Mouse (Mus musculus) gastrocnemius, postnatal 14 days (tissue): ENCODE results near the gene 1810046K07Rik. TPM values are rescaled to one million over a fixed set of nuclear protein-coding genes. Genes with fewer than 3 reads are reported as not detected.

ENCODE experiments used
- DNase-seq: peaks from one replicate; pipeline ENCODE4 v3.0.0; 2021; ENCODE audit warnings: mixed read lengths
- intact Hi-C: fragments of 180-260 bp; cut with DNase I; formaldehyde crosslinking; loops from one replicate; pipeline ENCODE4 v1.15.1; 2025; ENCODE audit warnings: low total_unique reads
- long read RNA-seq, 2 experiments: library from polyadenylated mRNA; stranded (forward); transcript quantifications; one replicate each; pipeline ENCODE4 v2.0.0; 2021
- total RNA-seq, 2 experiments: library from RNA; stranded (reverse); gene quantifications; 2 replicates each; pipeline ENCODE4 v1.2.3; 2021

1810046K07Rik gene
- not detected for total RNA-seq
- long read RNA-seq, experiment 1, result 0 reads
- long read RNA-seq, experiment 2, result 0 reads

DNA sequence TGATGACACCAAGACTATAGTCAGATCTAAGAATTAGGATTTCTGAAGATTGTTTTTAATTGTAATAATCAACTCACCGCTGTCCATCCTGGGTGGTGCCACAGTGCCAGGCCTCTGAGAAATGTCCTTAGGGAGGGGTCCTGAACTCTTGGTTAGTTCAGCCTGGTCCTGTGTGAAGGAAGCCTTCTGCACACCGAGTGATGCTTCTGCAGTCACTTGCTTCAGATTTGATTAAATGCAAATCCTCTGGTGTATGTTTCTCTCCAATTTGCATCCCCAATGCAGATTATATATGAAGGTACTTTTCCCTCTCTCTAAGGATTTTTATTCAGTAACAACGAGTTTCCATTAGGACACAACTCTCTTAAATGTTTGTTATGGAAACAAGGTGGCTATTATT lies at the start of gene 1810046K07Rik:
Gene 1810046K07Rik, minus strand, starts transcription at position 187 of the 400 bp plus-strand sequence.
- intact Hi-C loops, result no loop called here
- DNase-seq, result no peak

DNA sequence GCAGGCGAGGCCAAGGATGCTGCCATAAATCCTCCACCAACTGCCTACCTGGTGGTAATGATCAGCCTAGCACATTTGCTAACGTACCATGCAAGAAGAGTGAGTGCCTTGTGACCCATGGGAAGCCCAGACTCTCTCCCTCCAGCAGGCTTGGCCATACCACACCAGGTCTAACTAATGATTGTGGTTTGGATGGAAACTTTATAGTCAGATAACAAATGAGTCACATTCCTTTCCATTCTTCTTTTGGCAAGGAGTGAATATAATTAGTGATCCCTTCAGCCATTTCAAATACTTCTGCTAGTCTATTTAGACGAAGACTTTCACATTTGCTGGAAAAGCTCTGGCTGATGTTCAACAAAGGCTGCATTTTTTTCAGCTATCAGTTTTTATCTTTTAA lies 40.8 kb upstream of the 1810046K07Rik start:
- intact Hi-C loops, result no loop called here

DNA sequence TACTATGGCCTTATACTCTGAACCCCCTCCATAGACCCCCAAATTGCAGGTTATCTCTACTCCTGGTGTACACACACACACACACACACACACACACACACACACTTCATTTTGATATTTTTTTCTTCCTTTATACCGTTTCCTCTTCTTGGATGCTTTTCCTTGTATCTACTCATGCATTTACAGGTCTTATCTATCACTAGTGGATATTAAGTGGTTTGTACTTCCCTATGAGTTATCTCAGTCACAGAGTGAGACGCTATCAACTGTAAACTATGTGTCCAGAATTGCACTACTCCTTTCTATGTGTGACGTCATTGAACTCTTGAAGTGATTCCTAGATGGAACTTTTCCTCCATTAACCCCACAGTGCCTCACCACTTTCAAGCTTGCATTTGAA lies 38.4 kb upstream of the 1810046K07Rik start:
- DNase-seq, result no peak
- intact Hi-C loops, result no loop called here

More for the DNA sequence above, 40.8 kb upstream of the 1810046K07Rik start:
- no peak for DNase-seq

DNA sequence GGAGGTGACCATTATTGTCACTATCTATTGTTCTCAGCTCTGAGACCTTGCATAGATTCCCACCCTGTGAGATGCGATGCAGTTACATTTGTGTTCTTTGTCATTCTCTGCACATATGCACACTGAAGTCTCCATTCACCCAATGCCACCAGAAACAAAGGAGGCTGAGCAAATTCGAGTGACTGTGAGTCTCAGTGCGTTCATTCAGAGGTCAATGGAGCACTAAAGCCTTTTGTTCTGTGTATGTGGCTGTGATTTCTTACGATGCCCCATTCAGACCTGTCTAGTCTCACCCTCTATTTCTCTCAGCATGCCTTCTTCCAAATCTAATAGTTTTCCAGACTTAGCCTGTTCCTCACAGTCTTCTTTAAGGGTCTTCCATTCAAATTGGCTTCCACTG lies 35.3 kb upstream of the 1810046K07Rik start:
- intact Hi-C loops, result no loop called here
- DNase-seq, result no peak

DNA sequence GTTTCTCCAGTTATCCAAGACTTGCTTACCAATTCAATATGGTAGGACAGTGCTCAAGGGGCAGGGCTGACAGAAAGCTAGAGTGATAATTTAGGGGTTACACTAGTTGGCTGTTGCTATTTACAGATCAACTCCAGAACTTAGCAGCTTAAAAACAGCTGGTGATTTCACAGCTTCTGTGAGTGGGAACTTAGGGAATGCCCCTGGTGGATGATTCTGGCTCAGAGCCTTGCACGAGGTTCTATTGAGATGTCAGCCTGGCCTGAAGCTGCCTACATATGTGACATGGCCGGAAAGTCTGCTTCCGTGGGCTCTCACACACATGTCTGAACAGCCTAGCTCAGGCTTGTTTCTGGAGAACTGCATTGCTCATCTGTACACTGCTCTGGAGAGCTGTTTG lies 24.8 kb upstream of the 1810046K07Rik start:
- intact Hi-C loops, result no loop called here
- DNase-seq, result no peak

DNA sequence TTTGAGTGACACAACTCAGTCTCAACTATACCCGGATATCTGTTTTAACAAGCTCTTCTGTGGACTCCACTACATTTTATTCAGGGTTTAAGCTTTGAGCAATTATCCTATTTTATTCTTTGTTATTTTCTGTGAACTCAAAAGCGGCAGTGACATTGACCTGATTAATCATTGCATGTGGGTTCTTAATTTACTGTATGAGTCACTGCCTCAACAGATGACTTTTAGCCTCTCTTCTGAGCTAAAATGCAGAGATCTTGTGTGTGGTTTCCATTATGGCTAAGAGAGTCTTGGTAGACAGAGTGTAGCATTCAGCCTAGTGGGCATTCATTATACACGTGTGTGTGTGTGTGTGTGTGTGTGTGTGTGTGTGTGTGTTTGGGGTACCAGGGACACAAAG lies 24.2 kb upstream of the 1810046K07Rik start:
- no peak for DNase-seq

DNA sequence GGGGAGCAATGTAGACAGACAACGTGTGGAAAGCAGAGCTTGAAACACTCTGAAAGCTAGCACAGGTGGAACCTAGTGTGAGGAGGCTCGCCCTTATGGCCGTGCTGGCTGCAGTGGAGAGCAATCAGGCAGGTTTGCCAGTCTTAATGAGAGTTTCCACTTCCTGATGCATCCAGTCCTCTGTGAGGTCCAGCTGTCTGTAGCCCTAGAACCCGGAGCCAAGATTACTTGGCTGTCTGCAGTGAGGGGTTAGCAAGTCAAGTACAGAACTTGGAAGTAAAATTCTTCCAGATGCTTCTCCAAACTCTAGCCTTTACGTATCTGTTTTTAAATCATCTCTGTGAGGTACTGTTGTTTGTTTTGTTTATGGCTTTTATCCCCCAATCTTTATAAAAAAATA lies 20.7 kb upstream of the 1810046K07Rik start:
- peak; percentile 46 for DNase-seq

More for the DNA sequence above, 24.2 kb upstream of the 1810046K07Rik start:
- intact Hi-C loops, result no loop called here

DNA sequence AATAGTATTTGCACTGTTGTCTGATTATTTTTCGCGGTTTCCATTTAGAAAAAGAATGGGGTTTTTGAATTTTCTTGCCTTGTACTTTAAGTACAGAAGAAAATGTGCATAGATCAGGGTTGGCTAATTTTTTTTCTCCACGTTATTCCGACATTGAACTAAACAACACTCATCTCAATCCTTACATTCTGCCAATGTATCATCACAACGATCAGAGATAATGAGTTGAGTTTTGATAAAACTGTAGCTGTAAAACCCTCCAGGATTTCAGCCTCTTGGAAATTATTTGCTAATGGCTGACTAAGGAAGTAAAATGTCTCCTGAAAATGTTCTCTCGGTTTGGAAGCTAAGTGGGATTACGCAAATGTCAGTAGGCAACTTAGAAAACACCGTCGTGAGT lies 17.1 kb upstream of the 1810046K07Rik start:
- intact Hi-C loops, result no loop called here
- DNase-seq, result no peak

More for the DNA sequence above, 20.7 kb upstream of the 1810046K07Rik start:
- intact Hi-C loops, result no loop called here

DNA sequence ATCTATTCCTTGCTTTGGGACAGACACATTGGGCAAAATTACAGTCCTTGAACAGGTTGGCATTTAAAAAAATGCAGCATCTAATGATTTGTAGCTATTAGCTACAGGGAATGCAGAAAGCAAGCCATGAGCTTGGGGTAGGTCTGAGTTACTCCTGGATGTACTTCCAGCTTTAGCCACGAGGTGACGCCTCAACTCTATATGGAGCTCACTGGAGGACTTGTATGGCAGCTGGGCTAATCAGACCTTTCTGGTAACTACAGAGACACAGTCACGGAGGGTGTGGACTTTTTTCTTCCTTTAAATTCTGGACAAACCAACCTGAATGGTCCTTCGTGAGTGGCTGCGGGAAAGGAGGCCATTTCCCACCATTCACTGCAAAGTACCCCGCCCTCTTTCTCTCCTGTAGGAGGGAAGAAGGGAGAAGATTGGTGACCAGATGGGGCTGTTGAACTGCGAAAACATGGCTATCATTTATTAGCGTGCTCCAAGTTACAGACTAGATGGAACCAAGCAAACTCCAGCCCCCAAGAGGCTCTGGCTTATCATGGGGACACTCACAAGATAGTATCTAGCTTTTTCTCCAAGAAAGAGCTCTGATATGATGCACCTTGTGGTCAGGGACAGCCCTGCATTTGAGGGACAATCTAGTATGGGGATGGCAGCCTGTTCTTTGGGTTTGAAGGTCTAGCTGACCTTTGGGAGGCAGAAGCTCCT lies 6.7 kb upstream of the 1810046K07Rik start:
- intact Hi-C loops, result loop anchor here (2.0 kb wide), 1 partner anchor 573 kb away; no protein-coding TSS in a partner anchor
- peak; percentile 74 for DNase-seq

DNA sequence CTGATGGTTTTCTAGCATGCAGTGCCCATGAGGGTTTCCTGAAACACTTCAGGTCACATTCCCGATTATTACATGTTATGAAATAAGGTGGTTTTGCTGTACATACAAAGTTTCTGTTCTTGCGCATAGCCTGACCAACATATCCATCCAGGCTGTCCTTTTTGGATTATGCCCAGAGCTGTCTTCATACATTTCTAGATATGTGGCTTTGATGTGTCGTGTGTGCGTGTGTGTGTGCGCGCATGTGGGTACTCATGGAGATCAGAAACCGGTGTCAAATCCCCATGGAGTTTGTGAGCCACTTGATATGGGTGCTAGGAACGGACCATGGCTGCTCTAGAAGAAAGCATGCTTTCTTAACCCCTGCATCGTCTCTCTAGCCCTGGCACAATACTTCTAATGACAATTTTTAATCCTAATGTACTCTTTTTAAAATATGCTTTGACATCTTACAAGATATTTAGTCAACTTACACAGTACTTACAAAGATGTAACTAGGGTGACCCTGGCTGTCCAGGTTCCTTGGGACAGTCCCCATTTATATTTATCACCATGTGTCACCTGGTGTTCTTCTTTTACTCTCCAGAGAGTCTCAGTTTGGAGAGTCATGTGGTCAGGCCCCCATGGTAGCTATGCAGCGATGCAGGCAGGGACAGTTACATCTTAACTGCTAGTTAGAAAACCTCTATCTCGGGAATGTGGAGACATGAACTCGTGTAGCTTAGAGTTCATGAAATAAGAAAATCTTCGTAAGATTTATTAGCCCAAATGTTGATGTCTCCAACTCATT lies 2.9 kb upstream of the 1810046K07Rik start:
- intact Hi-C loops, result no loop called here
- DNase-seq, result no peak

DNA sequence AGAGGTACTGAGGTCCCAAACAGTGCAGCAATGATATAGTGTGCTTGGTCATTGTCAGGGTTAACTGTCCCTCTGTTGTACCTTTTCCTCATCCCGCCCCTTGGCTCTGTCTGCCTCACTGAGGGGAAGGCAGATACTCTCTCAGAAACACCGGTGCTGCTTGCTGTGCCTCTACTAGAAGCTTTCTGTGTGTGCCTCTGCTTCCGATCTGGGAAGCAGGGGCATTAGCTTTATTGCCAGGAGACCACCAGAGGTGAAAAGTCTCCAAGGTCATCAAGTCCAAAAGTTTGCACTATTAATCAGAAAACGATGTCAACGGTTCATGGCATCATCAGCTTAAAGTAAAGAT lies 1.2 kb downstream of the 1810046K07Rik start:
- intact Hi-C loops, result no loop called here
- DNase-seq, result no peak

DNA sequence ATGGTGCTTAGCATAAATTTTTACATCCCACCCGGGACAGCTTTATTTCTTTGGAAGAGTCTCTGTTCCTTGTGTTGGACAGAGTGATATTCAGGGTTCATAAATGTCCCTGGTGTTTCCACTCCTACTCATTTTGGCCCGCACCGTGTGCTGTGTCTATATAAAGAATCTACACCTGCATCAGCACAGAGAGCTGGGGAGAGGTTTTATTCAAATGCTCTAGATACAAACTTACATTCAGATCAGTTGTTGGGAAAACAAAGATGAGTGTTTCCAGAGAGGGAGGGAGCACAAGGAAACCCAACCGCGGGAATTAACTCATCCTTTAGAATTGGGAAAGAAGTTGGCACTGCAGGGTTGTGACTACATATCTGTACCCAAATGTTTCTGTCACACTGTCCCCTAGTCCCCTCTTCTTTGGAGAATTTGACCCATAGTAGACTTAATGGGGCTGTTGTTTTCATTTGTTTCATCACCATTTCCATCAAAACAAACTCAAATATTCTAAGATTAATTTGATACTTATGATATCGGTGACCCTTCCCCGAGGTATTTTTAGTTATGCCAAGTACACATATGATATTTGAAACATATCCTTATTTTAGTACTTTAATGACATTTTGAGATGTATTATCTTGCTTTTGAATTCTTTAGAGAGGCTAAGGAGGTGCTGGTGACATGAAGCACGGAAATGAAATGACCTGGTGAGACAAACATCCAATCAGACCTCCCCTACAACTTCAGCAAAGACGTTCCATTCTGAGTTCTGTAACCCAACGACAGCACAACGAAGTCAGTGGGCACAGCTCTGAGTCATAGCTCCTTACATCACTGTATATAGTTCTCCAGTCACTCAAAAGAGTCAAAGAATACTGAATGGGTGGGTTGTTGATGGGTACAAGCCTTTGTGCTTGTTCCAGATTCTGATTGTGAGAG lies 1.8 kb downstream of the 1810046K07Rik start:
- intact Hi-C loops, result no loop called here
- DNase-seq, result no peak

DNA sequence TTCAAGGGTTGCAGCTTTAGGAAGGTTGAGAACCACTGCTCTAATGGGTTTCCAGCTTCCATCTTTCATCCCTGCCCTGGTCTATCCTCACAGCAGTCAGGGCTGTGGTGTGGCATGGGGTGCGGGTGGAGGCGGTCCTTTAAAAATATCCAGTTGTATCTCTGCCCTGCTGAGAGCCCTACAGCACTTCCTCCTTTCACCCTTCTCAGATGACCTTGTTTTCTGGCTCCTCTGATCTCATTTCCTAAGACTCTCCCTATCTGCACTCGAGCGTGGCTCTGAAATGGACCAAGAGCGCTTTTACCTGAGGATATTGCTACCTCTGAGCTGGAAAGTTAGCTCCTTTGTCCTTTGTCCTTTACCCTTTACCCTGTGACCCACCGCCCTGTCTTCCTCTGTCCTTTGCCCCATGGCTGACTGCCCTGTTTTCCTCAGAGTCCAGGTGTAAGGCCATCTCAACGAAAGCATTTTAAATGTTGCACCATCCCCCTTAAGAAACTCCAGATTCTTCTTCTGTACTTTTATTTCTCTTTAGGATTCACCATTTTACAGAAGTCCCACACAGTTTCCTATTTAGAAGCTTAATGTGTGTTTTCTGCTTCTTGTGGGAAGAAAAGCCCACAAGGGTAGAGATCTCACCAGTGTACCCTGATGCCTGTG lies 4.2 kb downstream of the 1810046K07Rik start:
- DNase-seq, result no peak
- intact Hi-C loops, result no loop called here

DNA sequence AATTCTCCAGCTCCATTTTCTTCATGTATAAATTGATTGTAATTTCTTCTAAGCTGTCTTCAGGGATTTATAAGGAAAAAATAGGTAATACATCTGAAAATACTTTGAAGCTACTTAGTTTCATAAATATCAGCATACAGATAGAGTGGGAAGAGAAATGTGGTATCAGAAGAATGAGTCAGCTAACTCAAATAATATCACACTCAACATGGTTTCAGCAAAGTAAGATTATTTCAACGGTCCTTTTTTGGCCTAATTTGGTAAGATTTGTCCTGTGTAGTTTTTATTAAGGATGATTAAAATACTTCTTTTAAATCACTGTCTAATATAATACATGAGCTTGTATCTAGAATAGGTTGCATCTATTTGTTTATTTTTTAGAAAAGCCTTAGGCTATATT lies 8.6 kb downstream of the 1810046K07Rik start:
- no peak for DNase-seq
- intact Hi-C loops, result no loop called here

DNA sequence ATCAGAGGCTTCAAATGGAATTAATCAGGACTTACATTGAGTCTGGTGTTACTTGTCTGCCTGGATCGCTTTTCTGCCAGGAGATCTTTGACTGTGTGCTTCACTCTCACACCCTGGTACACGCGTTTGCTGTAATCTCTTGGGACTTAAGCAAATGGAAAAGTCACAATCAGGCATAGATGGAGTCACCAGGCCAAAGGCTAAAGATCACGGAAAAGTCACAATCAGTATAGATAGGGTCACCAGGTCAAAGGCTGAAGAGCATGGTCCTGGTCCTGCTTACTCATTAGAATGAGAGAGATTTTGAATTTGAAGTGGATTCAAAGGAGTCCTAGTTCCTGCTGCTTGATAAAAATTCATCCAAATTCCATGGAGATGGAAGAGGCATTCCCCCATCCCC lies 10.5 kb downstream of the 1810046K07Rik start:
- intact Hi-C loops, result no loop called here
- no peak for DNase-seq

DNA sequence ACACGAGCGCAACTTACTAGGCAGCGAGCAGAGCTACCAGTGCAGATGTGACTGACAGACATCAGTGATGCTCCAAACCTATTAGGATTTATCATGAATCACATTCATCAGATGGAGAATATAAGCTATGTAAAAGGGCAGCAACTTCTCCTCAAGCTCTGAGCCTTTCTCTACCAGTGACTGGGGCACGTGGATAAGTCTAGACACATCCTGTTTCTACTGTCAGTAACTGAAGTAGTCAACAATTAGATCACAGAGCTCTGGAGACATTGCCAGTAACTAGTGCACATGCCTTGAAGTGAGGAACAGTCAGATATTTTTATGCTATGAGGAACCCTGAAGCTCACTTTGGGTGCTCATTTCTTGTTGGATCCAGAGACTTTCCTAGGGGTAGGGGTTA lies 11.4 kb downstream of the 1810046K07Rik start:
- no peak for DNase-seq
- intact Hi-C loops, result no loop called here

DNA sequence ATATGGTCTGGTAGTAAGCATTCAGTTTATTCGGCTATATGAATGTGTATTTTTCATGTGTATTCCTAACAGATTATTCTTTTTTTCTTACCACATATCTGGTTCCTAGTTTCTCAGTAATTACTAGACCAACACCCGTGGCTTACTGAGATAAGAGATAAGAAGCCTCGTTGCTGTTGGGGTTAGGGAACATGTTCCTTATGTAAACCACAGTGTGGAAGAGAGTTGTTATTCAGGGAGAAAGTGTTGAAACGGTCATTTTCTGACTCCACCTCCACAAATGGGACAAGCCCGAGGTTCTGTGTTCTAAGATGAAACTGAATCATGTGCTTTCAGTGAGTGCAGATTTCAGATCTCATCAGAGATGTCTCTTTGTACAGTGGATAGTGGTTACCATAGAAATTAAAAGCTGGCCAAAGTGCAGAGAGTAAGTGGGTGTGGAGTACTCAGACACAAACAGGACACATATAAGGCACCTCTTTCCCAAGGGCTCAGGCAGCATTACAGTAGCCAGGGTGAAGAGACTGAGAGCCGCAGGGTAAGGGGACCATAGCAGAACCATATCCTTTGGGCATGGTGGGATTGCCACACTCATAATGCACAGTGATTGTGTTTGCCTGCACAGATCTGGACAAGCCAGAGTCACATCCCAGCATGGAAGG lies 13.2 kb downstream of the 1810046K07Rik start:
- intact Hi-C loops, result no loop called here
- no peak for DNase-seq

DNA sequence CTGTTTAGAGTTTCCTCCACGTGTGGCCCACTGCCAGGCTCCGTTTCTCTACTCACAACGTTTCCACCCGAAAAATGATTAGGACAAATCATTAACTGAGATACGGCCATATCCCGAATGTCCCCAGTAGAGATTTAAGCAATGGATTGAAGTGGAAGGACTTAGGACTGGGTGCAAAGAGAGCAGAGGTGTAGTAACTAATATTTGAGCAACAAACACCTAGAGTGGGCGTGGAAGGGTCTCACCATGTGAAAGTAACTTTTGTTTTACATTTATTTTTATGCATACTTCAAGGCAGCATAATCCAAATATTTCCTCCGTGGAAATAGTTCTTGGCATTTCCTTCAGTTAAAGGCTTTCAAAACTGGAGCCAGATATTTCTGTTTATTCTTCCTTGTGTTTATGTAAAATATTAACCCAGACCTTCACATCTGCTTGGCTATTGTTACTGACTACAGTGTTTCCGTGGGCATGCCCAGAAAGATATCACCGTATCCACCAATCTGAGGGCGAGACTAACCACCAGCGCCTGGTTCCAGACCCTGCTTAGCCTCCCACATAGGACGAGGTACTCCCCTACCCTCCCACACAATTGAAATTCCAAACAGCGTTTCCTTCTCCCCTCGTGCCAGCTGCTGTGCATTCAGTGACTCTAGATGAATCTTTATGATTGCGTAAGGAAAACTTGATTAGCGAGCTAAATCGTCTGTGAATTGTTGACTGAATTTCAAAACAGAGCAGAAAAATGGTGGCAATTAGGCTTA lies 16.0 kb downstream of the 1810046K07Rik start:
- intact Hi-C loops, result no loop called here

More for the DNA sequence above, 16.0 kb downstream of the 1810046K07Rik start:
- DNase-seq, result no peak
